Mouse (Mus musculus): ENCODE measurements around the gene Ttc39b.

GRCm38 (mm10) chr4:83272917-83273615, 51.0 kb downstream of the Ttc39b start:
- TF ChIP-seq CTCF (IDR thresholded peaks at IDR 0.05; ENCODE audit: low read depth): no peak
- TF ChIP-seq EP300 (IDR thresholded peaks at IDR 0.05; ENCODE audit: low read depth): no peak

Data from liver, embryonic 14.5 days (tissue).